Mouse (Mus musculus) ES-E14 (cell line): Measurements from ENCODE around the gene Apex1. TPM values are rescaled to one million over a fixed set of nuclear protein-coding genes. Genes with fewer than 3 reads are reported as not detected.
A peak's percentile ranks its signal among the peaks of the same experiment; 100 is the strongest.

ENCODE experiments used
- DNase-seq: peaks from one replicate; pipeline ENCODE4 v3.0.0-alpha.2; 2013; ENCODE audit warnings: low read depth, low spot score
- H3K27ac ChIP-seq: 2 replicates; pipeline ENCODE4 v1.5.1; 2012; ENCODE audit warnings: low read depth, mild to moderate bottlenecking, low read length, moderate library complexity, mixed read lengths; ENCODE audit not compliant: poor library complexity, insufficient read depth, severe bottlenecking
- H3K36me3 ChIP-seq: 2 replicates; pipeline ENCODE4 v1.6.1; 2012; ENCODE audit warnings: mild to moderate bottlenecking, low read length, moderate library complexity, mixed read lengths; ENCODE audit not compliant: control insufficient read depth, poor library complexity, insufficient read depth, severe bottlenecking
- H3K4me1 ChIP-seq, 2 experiments: fragments of 150-350 bp in 1 of 2; sonication (generic) in 1 of 2; 2 replicates each; pipeline ENCODE4 v1.6.1; 2012; ENCODE audit warnings: low read length in 2 of 2, mild to moderate bottlenecking in 1 of 2, mixed read lengths in 1 of 2; ENCODE audit not compliant: control insufficient read depth in 2 of 2, insufficient read depth in 2 of 2, poor library complexity in 1 of 2
- H3K4me3 ChIP-seq, 2 experiments: fragments of 150-350 bp in 1 of 2; sonication (generic) in 1 of 2; 2 replicates each; pipeline ENCODE4 v1.5.1; 2012; ENCODE audit warnings: low read length in 2 of 2, low read depth in 1 of 2, mild to moderate bottlenecking in 1 of 2, mixed read lengths in 1 of 2; ENCODE audit not compliant: insufficient read depth in 1 of 2, poor library complexity in 1 of 2, severe bottlenecking in 1 of 2
- H3K9ac ChIP-seq: 2 replicates; pipeline ENCODE4 v1.6.1; 2012; ENCODE audit warnings: low read depth, mild to moderate bottlenecking, low read length, mixed read lengths; ENCODE audit not compliant: poor library complexity, insufficient read depth, severe bottlenecking
- H3K9me3 ChIP-seq: fragments of 150-350 bp; sonication (generic); 2 replicates; pipeline ENCODE4 v1.6.1; 2012; ENCODE audit warnings: low read depth, mild to moderate bottlenecking, low read length; ENCODE audit not compliant: control insufficient read depth, insufficient read depth
- CHD2 ChIP-seq: IDR thresholded peaks from 2 replicates; pipeline ENCODE4 v1.6.1; 2014; ENCODE audit warnings: mild to moderate bottlenecking, low read depth, low read length, inconsistent platforms
- HCFC1 ChIP-seq: IDR thresholded peaks from 2 replicates; pipeline ENCODE4 v1.6.1; 2012; ENCODE audit warnings: low read length, inconsistent platforms, borderline replicate concordance; ENCODE audit not compliant: insufficient read depth
- MAFK ChIP-seq: IDR thresholded peaks from 2 replicates; pipeline ENCODE4 v1.6.1; 2014; ENCODE audit warnings: mild to moderate bottlenecking, low read depth, low read length, inconsistent platforms; ENCODE audit not compliant: insufficient read depth
- ZC3H11A ChIP-seq: IDR thresholded peaks from 2 replicates; pipeline ENCODE4 v1.6.1; 2012; ENCODE audit warnings: low read depth, mild to moderate bottlenecking, inconsistent platforms, low read length, borderline replicate concordance
- ZNF384 ChIP-seq: IDR thresholded peaks from 2 replicates; pipeline ENCODE4 v1.6.1; 2012; ENCODE audit warnings: low read depth, low read length, inconsistent platforms
- in situ Hi-C, 2 experiments: fragments of 600-800 bp; cut with MboI; formaldehyde crosslinking; loops; one replicate each; pipeline ENCODE4 v1.15.1; 2025; ENCODE audit warnings: low sequenced_read_pairs in 2 of 2, inconsistent platforms in 1 of 2; ENCODE audit not compliant: unreplicated experiment in 2 of 2
- total RNA-seq: library from RNA; depleted of rRNA; stranded (reverse); fragments of 300-350 nt; gene quantifications from 2 replicates; pipeline ENCODE4 v1.2.3, GENCODE M21; 2012; rRNA removed

The Apex1 gene
- 127 and 205 TPM in 2 replicates for total RNA-seq

DNA sequence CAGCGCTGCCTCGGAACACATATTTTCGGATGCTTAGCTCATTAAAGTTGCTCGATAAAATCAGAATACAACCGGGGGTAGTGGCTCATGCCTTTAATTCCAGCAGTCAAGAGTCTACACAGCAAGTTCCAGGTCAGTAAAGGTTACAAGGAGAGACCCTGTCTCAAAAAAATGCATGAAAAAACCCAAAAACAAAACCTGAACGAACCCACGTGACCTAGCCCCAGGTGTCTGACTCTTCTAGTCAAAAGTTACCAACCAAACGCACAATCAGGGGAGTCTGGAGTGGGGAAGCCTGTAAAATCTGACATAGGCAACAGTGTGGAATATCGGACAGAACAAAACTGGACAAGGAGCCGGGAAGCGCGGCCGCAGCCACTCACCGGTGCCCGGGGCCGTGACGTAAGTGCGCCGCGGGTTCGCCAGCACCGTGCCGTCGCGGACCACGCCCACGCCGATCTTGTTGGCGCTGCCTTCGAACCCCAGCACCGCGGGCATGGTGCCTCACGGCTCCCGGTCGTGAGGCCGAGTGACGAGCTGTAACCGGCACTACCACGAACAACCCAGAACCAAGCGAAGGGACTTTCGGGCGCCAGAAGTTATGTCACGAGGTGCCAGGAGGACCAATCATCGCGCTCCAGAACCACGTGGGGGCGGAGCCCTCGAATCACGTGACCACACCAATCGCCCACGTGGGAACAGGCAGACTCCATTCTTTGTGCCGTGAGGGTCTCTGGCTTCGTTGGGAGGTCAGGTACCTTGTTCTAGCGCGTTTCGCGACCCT, at the start of gene Apex1, which contains the start of gene Osgep:
Gene Apex1, plus strand, starts transcription at position 688 of the 784 bp plus-strand sequence.
Gene Osgep, minus strand, starts transcription at position 613 of the 784 bp plus-strand sequence.
- Histone ChIP-seq H3K4me1 (peaks cover 0 to 4% of the 10 kb centered on the region in 2 experiments; a peak in 2 of 4 replicates), H3K9ac (peak within 1 kb of the TSS; percentile 87), H3K27ac (peak within 1 kb of the TSS; percentile 82), H3K9me3 (no peaks in the 10 kb centered on the region), H3K36me3 (peaks cover 36% of the 10 kb centered on the region), H3K4me3 (peak within 1 kb of the TSS; percentile 72 to 80)
- DNase-seq: peak; percentile 97
- TF ChIP-seq CHD2 (no peak), HCFC1 (0 out of 2 replicates have a peak, but pooled peaks have one; percentile 43), MAFK (no peak), ZNF384 (no peak), ZC3H11A (no peak)
- in situ Hi-C loops: no loop called here

DNA sequence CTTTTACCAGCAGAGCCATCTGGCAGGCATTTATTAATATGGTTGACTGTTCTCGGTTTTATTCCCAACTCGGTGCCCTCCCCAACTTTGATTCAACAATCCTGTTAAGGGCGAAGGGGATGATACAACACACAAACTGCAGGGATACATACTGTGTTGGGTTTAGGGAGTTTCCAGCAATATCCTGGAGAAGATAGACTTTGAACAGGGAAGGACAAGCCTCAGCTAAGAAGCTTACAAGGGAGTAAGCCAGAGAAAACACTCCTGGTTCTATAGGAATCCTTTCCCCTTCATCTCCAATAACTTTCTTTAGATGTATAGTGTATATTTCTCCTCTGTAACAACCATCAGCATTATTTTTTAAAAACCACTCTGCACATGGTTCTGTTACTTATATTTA, 49.6 kb upstream of the Apex1 start:
- Histone ChIP-seq H3K36me3 (no peaks in the 10 kb centered on the region), H3K4me1 (0 out of 4 replicates have a peak, but pooled peaks cover 0 to 4% of the 10 kb centered on the region in 2 experiments), H3K9ac (no peak overlapping the region), H3K9me3 (no peaks in the 10 kb centered on the region), H3K4me3 (no peak overlapping the region), H3K27ac (no peak overlapping the region)
- in situ Hi-C loops: no loop called here
- no peak for TF ChIP-seq HCFC1
- no peak for TF ChIP-seq ZNF384
- TF ChIP-seq CHD2: no peak
- TF ChIP-seq ZC3H11A: no peak
- no peak for TF ChIP-seq MAFK
- DNase-seq: no peak

DNA sequence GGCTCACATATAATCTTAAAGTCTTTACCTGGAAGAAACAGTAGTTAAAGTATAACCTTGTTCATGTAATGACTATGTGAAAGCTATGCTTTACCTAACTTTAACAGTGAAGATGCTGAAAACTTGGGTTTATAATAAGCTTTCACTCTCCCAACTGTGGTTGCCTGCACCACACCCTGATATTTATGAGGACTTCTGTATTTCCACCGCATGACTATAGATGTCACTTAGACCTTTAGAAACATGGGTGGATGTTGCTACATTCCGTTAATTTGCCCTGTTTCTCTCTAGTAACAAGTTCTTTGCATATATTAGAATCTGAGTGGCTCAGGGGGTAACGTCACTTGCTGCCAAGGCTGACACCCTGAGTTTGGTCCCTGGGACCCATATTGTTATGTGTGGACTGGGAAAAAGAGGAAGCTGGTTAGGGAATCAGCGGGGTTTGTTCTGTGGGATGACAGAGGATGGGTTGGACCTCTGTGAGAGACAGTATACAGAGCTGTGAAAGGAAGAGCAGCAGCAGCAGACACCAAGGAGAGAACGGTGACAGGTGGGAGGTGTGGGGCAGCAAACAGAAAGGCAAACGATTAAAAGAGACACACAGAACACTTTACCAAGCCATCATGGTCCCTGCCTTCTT, 49.1 kb upstream of the Apex1 start:
- in situ Hi-C loops: no loop called here
- no peaks in the 10 kb centered on the region for H3K9me3 ChIP-seq
- TF ChIP-seq ZNF384 (no peak), CHD2 (no peak), HCFC1 (no peak), MAFK (no peak), ZC3H11A (no peak)
- no peaks in the 10 kb centered on the region for H3K36me3 ChIP-seq
- H3K4me1 ChIP-seq: 0 out of 4 replicates have a peak, but pooled peaks cover 0 to 4% of the 10 kb centered on the region in 2 experiments
- no peak for DNase-seq
- no peak overlapping the region for H3K27ac ChIP-seq
- no peak overlapping the region for H3K9ac ChIP-seq
- no peak overlapping the region for H3K4me3 ChIP-seq

GRCm38 (mm10) chr14:50876236-50876950, 48.4 kb upstream of the Apex1 start:
- Histone ChIP-seq H3K9me3 (no peaks in the 10 kb centered on the region), H3K36me3 (no peaks in the 10 kb centered on the region), H3K4me3 (no peak overlapping the region), H3K9ac (no peak overlapping the region), H3K4me1 (0 out of 4 replicates have a peak, but pooled peaks cover 0 to 4% of the 10 kb centered on the region in 2 experiments), H3K27ac (no peak overlapping the region)
- no peak for DNase-seq
- in situ Hi-C loops: no loop called here
- TF ChIP-seq ZC3H11A (no peak), HCFC1 (no peak), ZNF384 (no peak), CHD2 (peak; percentile 28; the same call in 1 of the 2 replicates)
